Mouse (Mus musculus): ENCODE measurements at regions not wholly inside any gene's neighbourhood (a gene's known extent, or its start where the extent isn't known, plus 50 kb on each side); places are given as distances from the start of the nearest gene placed in this dataset.

- no peak for TF ChIP-seq CTCF (IDR thresholded peaks at IDR 0.05)
- no peak for TF ChIP-seq POLR2A (IDR thresholded peaks at IDR 0.05; ENCODE audit: insufficient read depth, low read depth, low read length)
- TF ChIP-seq EP300 (IDR thresholded peaks at IDR 0.05; ENCODE audit: insufficient read depth, low read depth, low read length) = no peak
Measured at GRCm38 (mm10) chr1:154258511-154258910, 57.5 kb downstream of the Zfp648 start.
